30 mouse cellular contexts compared by ENCODE assay signal in genomic region chr12:100425028-100425427, GRCm38 (mm10).
DNase-seq lines count a peak whose midpoint lies in the region; ATAC-seq and TF ChIP-seq lines count a peak whose summit lies in the region.
"Had no signal": no experiment of that assay in that cellular context is flagged by ENCODE, and none has a peak within 500 bp of the region (broad histone marks: within the 10 kb centered on the region; RNA-seq: fewer than 3 reads in every experiment).

No protein-coding gene starts in this region.

- H3K4me1 ChIP-seq in hindbrain, postnatal 0 days (ENCODE audit: insufficient read depth, low read length): 0 out of 2 replicates have a peak, but pooled peaks cover 8% of the 10 kb centered on the region
- peaks cover 4% of the 10 kb centered on the region; the same call in 1 of the 2 replicates for H3K4me1 ChIP-seq in hindbrain, embryonic 10.5 days (replicated peaks)
- H3K4me1 ChIP-seq in liver, adult 2 months (ENCODE audit: control insufficient read depth, insufficient read depth, low read length): peaks cover 17% of the 10 kb centered on the region
- 0 out of 2 replicates have a peak, but pooled peaks cover 8% of the 10 kb centered on the region for H3K4me1 ChIP-seq in liver, embryonic 12.5 days
- peaks cover 19% of the 10 kb centered on the region for H3K4me1 ChIP-seq in limb, embryonic 10.5 days

- TF ChIP-seq CTCF in hindbrain, postnatal 0 days (IDR thresholded peaks at IDR 0.05; ENCODE audit: low read depth): no peak
- TF ChIP-seq CTCF in liver, adult 2 months (IDR thresholded peaks at IDR 0.05; ENCODE audit: low read depth, low read length): no peak

- ATAC-seq in frontal cortex, adult (ENCODE audit: low TSS enrichment): peak; percentile 18; the same call in 1 of the 2 replicates
- no peak for ATAC-seq in hindbrain, postnatal 0 days
- no peak for ATAC-seq in liver, embryonic 12.5 days
- ATAC-seq: forebrain, embryonic 14.5 days; forebrain, postnatal 0 days; hindbrain, embryonic 16.5 days; inflammation-experienced regulatory T-cells, adult 6 months; intestine, embryonic 16.5 days; Patski had no signal

- no peaks in the 10 kb centered on the region for H3K36me3 ChIP-seq in hindbrain, postnatal 0 days (ENCODE audit: insufficient read depth, low read length)
- no peaks in the 10 kb centered on the region for H3K36me3 ChIP-seq in hindbrain, embryonic 10.5 days
- H3K36me3 ChIP-seq in liver, adult 2 months (ENCODE audit: control insufficient read depth, insufficient read depth, low read length): no peaks in the 10 kb centered on the region; the same call in 1 of the 2 replicates
- no peaks in the 10 kb centered on the region for H3K36me3 ChIP-seq in liver, embryonic 12.5 days
- H3K36me3 ChIP-seq in limb, embryonic 10.5 days: no peaks in the 10 kb centered on the region
- H3K36me3 ChIP-seq: embryonic facial prominence, embryonic 10.5 days; embryonic facial prominence, embryonic 13.5 days; G1E; hindbrain, embryonic 13.5 days had no signal

- no peaks in the 10 kb centered on the region; the same call in 1 of the 2 replicates for H3K79me2 ChIP-seq in liver, adult 2 months (ENCODE audit: control insufficient read depth, insufficient read depth, low read length)

- H3K27ac ChIP-seq in hindbrain, postnatal 0 days: 0 out of 2 replicates have a peak overlapping the region, but pooled peaks have one; percentile 4
- no peak overlapping the region for H3K27ac ChIP-seq in hindbrain, embryonic 10.5 days
- H3K27ac ChIP-seq in liver, adult 2 months (replicated peaks; ENCODE audit: insufficient read depth, low read depth, low read length): peak overlapping the region; percentile 61
- no peak overlapping the region for H3K27ac ChIP-seq in liver, embryonic 12.5 days
- peak overlapping the region; percentile 30; the same call in 1 of the 2 replicates for H3K27ac ChIP-seq in limb, embryonic 10.5 days
- H3K27ac ChIP-seq: embryonic facial prominence, embryonic 10.5 days; embryonic facial prominence, embryonic 13.5 days; heart, adult 2 months; hindbrain, embryonic 13.5 days had no signal

- H3K4me2 ChIP-seq in hindbrain, postnatal 0 days (ENCODE audit: low read depth, low read length): no peak overlapping the region
- H3K4me2 ChIP-seq in liver, embryonic 12.5 days: no peak overlapping the region
- H3K4me2 ChIP-seq: embryonic facial prominence, embryonic 13.5 days; heart, embryonic 11.5 days; hindbrain, embryonic 13.5 days had no signal

- DNase-seq in frontal cortex, postnatal 10 days (ENCODE audit: low spot score in 2 of 2): no peak
- no peak for DNase-seq in hindbrain, postnatal 0 days (ENCODE audit: low spot score)
- DNase-seq in hindbrain, embryonic 10.5 days (ENCODE audit: low spot score): no peak
- DNase-seq in liver, adult 2 months (ENCODE audit: extremely low read depth, low read depth, low spot score): no peak
- no peak for DNase-seq in limb, embryonic 10.5 days (ENCODE audit: low spot score)
- no peak for DNase-seq in lung, postnatal 10 days
- DNase-seq: adrenal gland, postnatal 14 days; B cell, adult 2 months; cerebellum, adult 11 months; cerebellum, adult 2 months; cerebellum, adult 9-11 months; cerebellum, postnatal 25 days; embryo, embryonic 11 days; forebrain, postnatal 0 days; gastrocnemius, postnatal 14 days; heart, adult 2 months had no signal

- 86% methylated on average over 6 of the region's 6 CpGs for WGBS in hindbrain, postnatal 0 days
- whole genome bisulfite sequencing in hindbrain, embryonic 10.5 days: 91% methylated on average over 6 of the region's 6 CpGs
- WGBS in liver, adult 2 months: 92% methylated on average over 6 of the region's 6 CpGs
- WGBS in liver, embryonic 12.5 days (ENCODE audit: insufficient replicate concordance): 76% methylated on average over 6 of the region's 6 CpGs
- 97% methylated on average over 6 of the region's 6 CpGs for WGBS in limb, embryonic 10.5 days

- no peaks in the 10 kb centered on the region for H3K27me3 ChIP-seq in hindbrain, postnatal 0 days (ENCODE audit: insufficient read depth, low read length)
- no peaks in the 10 kb centered on the region for H3K27me3 ChIP-seq in hindbrain, embryonic 10.5 days (ENCODE audit: insufficient read depth, poor library complexity, severe bottlenecking)
- H3K27me3 ChIP-seq in liver, adult 2 months (ENCODE audit: control insufficient read depth, insufficient read depth, low read length): no peaks in the 10 kb centered on the region
- H3K27me3 ChIP-seq in liver, embryonic 12.5 days (replicated peaks): no peaks in the 10 kb centered on the region
- no peaks in the 10 kb centered on the region for H3K27me3 ChIP-seq in limb, embryonic 10.5 days (ENCODE audit: low read depth, poor library complexity, severe bottlenecking)
- H3K27me3 ChIP-seq: CH12.LX; embryonic facial prominence, embryonic 13.5 days; hindbrain, embryonic 13.5 days; Patski had no signal

- H3K9ac ChIP-seq in hindbrain, postnatal 0 days (replicated peaks; ENCODE audit: low read length): no peak overlapping the region
- H3K9ac ChIP-seq in liver, adult 2 months (ENCODE audit: low read depth, low read length): no peak overlapping the region
- H3K9ac ChIP-seq in liver, embryonic 12.5 days: no peak overlapping the region
- H3K9ac ChIP-seq: embryonic facial prominence, embryonic 13.5 days; forebrain, postnatal 0 days; hindbrain, embryonic 13.5 days had no signal

- no peak overlapping the region for H3K4me3 ChIP-seq in hindbrain, postnatal 0 days (ENCODE audit: low read length)
- H3K4me3 ChIP-seq in hindbrain, embryonic 10.5 days: no peak overlapping the region
- no peak overlapping the region for H3K4me3 ChIP-seq in liver, adult 2 months (ENCODE audit: insufficient read depth, low read depth, low read length)
- no peak overlapping the region for H3K4me3 ChIP-seq in liver, embryonic 12.5 days
- H3K4me3 ChIP-seq in limb, embryonic 10.5 days: no peak overlapping the region
- H3K4me3 ChIP-seq: embryonic facial prominence, embryonic 10.5 days; embryonic facial prominence, embryonic 13.5 days; erythroblast, embryonic 14.5 days; heart, adult 2 months; hindbrain, embryonic 13.5 days had no signal

- no peak for TF ChIP-seq POLR2A in liver, adult 2 months (IDR thresholded peaks at IDR 0.05; ENCODE audit: extremely low read depth, insufficient read depth, low read length)

- H3K9me3 ChIP-seq in hindbrain, postnatal 0 days (ENCODE audit: low read length): no peaks in the 10 kb centered on the region
- no peaks in the 10 kb centered on the region for H3K9me3 ChIP-seq in hindbrain, embryonic 10.5 days
- no peaks in the 10 kb centered on the region for H3K9me3 ChIP-seq in liver, embryonic 12.5 days (replicated peaks)
- H3K9me3 ChIP-seq in limb, embryonic 10.5 days (replicated peaks): no peaks in the 10 kb centered on the region
- H3K9me3 ChIP-seq: embryonic facial prominence, embryonic 10.5 days; embryonic facial prominence, embryonic 13.5 days; G1E; hindbrain, embryonic 13.5 days had no signal

Comparison
In these comparisons a context has a peak if more than half of its experiments do, and no peak if none do; other contexts are left out.
1. H3K27ac ChIP-seq: peak in hindbrain, postnatal 0 days (single experiment), liver, adult 2 months (single experiment) and limb, embryonic 10.5 days (single experiment); none in hindbrain, embryonic 10.5 days (single experiment) and liver, embryonic 12.5 days (single experiment).